Mouse (Mus musculus): ENCODE measurements around the gene Tex46. TPM values are rescaled to one million over a fixed set of nuclear protein-coding genes. Genes with fewer than 3 reads are reported as not detected.

Gene Tex46
- polyA plus RNA-seq, 2 experiments: not detected

GRCm38 (mm10) chr4:136636983-136637562 lies 26.8 kb downstream of the Tex46 start:
- ATAC-seq (ENCODE audit: low FRiP score, low read depth) (no peak), DNase-seq (ENCODE audit: low spot score) (no peak)
- Histone ChIP-seq H3K4me1 (ENCODE audit: control insufficient read depth, insufficient read depth, low read length) (peaks cover 4% of the 10 kb centered on the region; the same call in 1 of the 2 replicates), H3K27ac (replicated peaks; ENCODE audit: low read depth, low read length) (no peak overlapping the region), H3K36me3 (ENCODE audit: control insufficient read depth, insufficient read depth, low read length) (no peaks in the 10 kb centered on the region), H3K4me2 (replicated peaks; ENCODE audit: low read depth, low read length, severe bottlenecking) (peak overlapping the region; percentile 91), H3K9me3 (ENCODE audit: control insufficient read depth, low read length) (0 out of 2 replicates have a peak, but pooled peaks cover 3% of the 10 kb centered on the region), H3K9ac (ENCODE audit: low read depth, low read length, severe bottlenecking) (peak overlapping the region; percentile 58), H3K27me3 (ENCODE audit: control insufficient read depth, insufficient read depth, low read length) (peaks cover 29% of the 10 kb centered on the region), H3K4me3 (replicated peaks; ENCODE audit: low read length) (peak overlapping the region; percentile 53)
- no peak for TF ChIP-seq POLR2A (IDR thresholded peaks at IDR 0.05; ENCODE audit: borderline replicate concordance, extremely low read depth, insufficient read depth, insufficient read length)
- 15% methylated on average over 37 of the region's 37 CpGs for WGBS

- H3K4me3 ChIP-seq (replicated peaks; ENCODE audit: low read length): peak overlapping the region; percentile 53
- H3K27me3 ChIP-seq (ENCODE audit: control insufficient read depth, insufficient read depth, low read length): peaks cover 29% of the 10 kb centered on the region
- WGBS: 3% methylated on average over 49 of the region's 76 CpGs
- H3K4me2 ChIP-seq (replicated peaks; ENCODE audit: low read depth, low read length, severe bottlenecking): peak overlapping the region; percentile 91
- 0 out of 2 replicates have a peak, but pooled peaks cover 3% of the 10 kb centered on the region for H3K9me3 ChIP-seq (ENCODE audit: control insufficient read depth, low read length)
- TF ChIP-seq POLR2A (IDR thresholded peaks at IDR 0.05; ENCODE audit: borderline replicate concordance, extremely low read depth, insufficient read depth, insufficient read length): no peak
- no peak overlapping the region for H3K27ac ChIP-seq (replicated peaks; ENCODE audit: low read depth, low read length)
- H3K4me1 ChIP-seq (ENCODE audit: control insufficient read depth, insufficient read depth, low read length): peaks cover 4% of the 10 kb centered on the region; the same call in 1 of the 2 replicates
- peak overlapping the region; percentile 58 for H3K9ac ChIP-seq (ENCODE audit: low read depth, low read length, severe bottlenecking)
- ATAC-seq (ENCODE audit: low FRiP score, low read depth): peak; percentile 60; the same call in 1 of the 2 replicates
- H3K36me3 ChIP-seq (ENCODE audit: control insufficient read depth, insufficient read depth, low read length): no peaks in the 10 kb centered on the region
- DNase-seq (ENCODE audit: low spot score): peak; percentile 68
Observed at GRCm38 (mm10) chr4:136637563-136638229, 27.5 kb downstream of the Tex46 start.

GRCm38 (mm10) chr4:136638230-136638750 lies 28.1 kb downstream of the Tex46 start:
- WGBS: 41% methylated on average over 7 of the region's 7 CpGs
- Histone ChIP-seq H3K9ac (ENCODE audit: low read depth, low read length, severe bottlenecking) (peak overlapping the region; percentile 58; the same call in 1 of the 2 replicates), H3K27ac (replicated peaks; ENCODE audit: low read depth, low read length) (no peak overlapping the region), H3K9me3 (ENCODE audit: control insufficient read depth, low read length) (0 out of 2 replicates have a peak, but pooled peaks cover 3% of the 10 kb centered on the region), H3K27me3 (ENCODE audit: control insufficient read depth, insufficient read depth, low read length) (peaks cover 29% of the 10 kb centered on the region), H3K4me2 (replicated peaks; ENCODE audit: low read depth, low read length, severe bottlenecking) (peak overlapping the region; percentile 91), H3K4me3 (replicated peaks; ENCODE audit: low read length) (peak overlapping the region; percentile 53; the same call in 1 of the 2 replicates), H3K36me3 (ENCODE audit: control insufficient read depth, insufficient read depth, low read length) (no peaks in the 10 kb centered on the region), H3K4me1 (ENCODE audit: control insufficient read depth, insufficient read depth, low read length) (peaks cover 4% of the 10 kb centered on the region; the same call in 1 of the 2 replicates)
- no peak for ATAC-seq (ENCODE audit: low FRiP score, low read depth)
- no peak for DNase-seq (ENCODE audit: low spot score)
- TF ChIP-seq POLR2A (IDR thresholded peaks at IDR 0.05; ENCODE audit: borderline replicate concordance, extremely low read depth, insufficient read depth, insufficient read length): no peak

DNA sequence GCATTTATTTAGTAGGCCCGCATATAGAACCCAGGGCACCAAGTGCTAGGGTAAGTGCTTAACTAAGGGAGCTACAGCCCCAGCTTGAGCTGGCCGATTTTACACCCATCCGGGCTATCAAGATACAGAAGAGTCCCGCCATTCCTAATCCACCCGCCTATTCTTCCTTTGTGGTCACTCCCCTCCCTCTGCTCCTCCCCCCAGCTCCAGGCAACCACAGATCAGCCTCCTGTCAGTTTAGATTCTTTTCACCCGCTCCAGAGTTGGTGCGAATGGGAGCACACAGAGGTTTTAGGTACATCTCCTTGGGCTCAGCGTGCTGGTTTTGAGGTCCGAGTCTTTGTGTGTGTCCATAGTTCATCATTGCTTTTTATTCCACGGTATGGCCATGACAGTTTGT lies 28.7 kb downstream of the Tex46 start:
- Histone ChIP-seq H3K9ac (ENCODE audit: low read depth, low read length, severe bottlenecking) (no peak overlapping the region), H3K27me3 (ENCODE audit: control insufficient read depth, insufficient read depth, low read length) (peaks cover 29% of the 10 kb centered on the region), H3K9me3 (ENCODE audit: control insufficient read depth, low read length) (0 out of 2 replicates have a peak, but pooled peaks cover 3% of the 10 kb centered on the region), H3K4me3 (replicated peaks; ENCODE audit: low read length) (no peak overlapping the region), H3K4me2 (replicated peaks; ENCODE audit: low read depth, low read length, severe bottlenecking) (no peak overlapping the region), H3K27ac (replicated peaks; ENCODE audit: low read depth, low read length) (no peak overlapping the region), H3K4me1 (ENCODE audit: control insufficient read depth, insufficient read depth, low read length) (peaks cover 4% of the 10 kb centered on the region; the same call in 1 of the 2 replicates), H3K36me3 (ENCODE audit: control insufficient read depth, insufficient read depth, low read length) (no peaks in the 10 kb centered on the region)
- 11% methylated on average over 10 of the region's 10 CpGs for WGBS
- no peak for TF ChIP-seq POLR2A (IDR thresholded peaks at IDR 0.05; ENCODE audit: borderline replicate concordance, extremely low read depth, insufficient read depth, insufficient read length)
- DNase-seq (ENCODE audit: low spot score) (no peak), ATAC-seq (ENCODE audit: low FRiP score, low read depth) (no peak)

- Histone ChIP-seq H3K9ac (ENCODE audit: low read depth, low read length, severe bottlenecking) (no peak overlapping the region), H3K9me3 (ENCODE audit: control insufficient read depth, low read length) (no peaks in the 10 kb centered on the region), H3K4me2 (replicated peaks; ENCODE audit: low read depth, low read length, severe bottlenecking) (peak overlapping the region; percentile 30), H3K27ac (replicated peaks; ENCODE audit: low read depth, low read length) (0 out of 2 replicates have a peak overlapping the region, but pooled peaks have one; percentile 13), H3K4me3 (replicated peaks; ENCODE audit: low read length) (no peak overlapping the region), H3K4me1 (ENCODE audit: control insufficient read depth, insufficient read depth, low read length) (peaks cover 16% of the 10 kb centered on the region), H3K36me3 (ENCODE audit: control insufficient read depth, insufficient read depth, low read length) (peaks cover 8% of the 10 kb centered on the region; the same call in 1 of the 2 replicates), H3K27me3 (ENCODE audit: control insufficient read depth, insufficient read depth, low read length) (no peaks in the 10 kb centered on the region)
- peak; percentile 50 for ATAC-seq (ENCODE audit: low FRiP score, low read depth)
- DNase-seq (ENCODE audit: low spot score): peak; percentile 29
- WGBS: 19% methylated on average over 11 of the region's 11 CpGs
- no peak for TF ChIP-seq POLR2A (IDR thresholded peaks at IDR 0.05; ENCODE audit: borderline replicate concordance, extremely low read depth, insufficient read depth, insufficient read length)
Observed at GRCm38 (mm10) chr4:136648922-136649479, 38.8 kb downstream of the Tex46 start.
